Comparison of ENCODE assay signal across 11 mouse cellular contexts in genomic region chr7:74510676-74511075, GRCm38 (mm10). TPM values are rescaled to one million over a fixed set of nuclear protein-coding genes. Genes with fewer than 3 reads are reported as not detected.
DNase-seq lines count a peak whose midpoint lies in the region; ATAC-seq and TF ChIP-seq lines count a peak whose summit lies in the region.
"Had no signal": no experiment of that assay in that cellular context is flagged by ENCODE, and none has a peak within 500 bp of the region (broad histone marks: within the 10 kb centered on the region; RNA-seq: fewer than 3 reads in every experiment).

No protein-coding gene starts in this region.

- no peak overlapping the region for H3K4me2 ChIP-seq in forebrain, embryonic 15.5 days (replicated peaks)
- H3K4me2 ChIP-seq in hindbrain, postnatal 0 days (ENCODE audit: low read depth, low read length), result no peak overlapping the region
- H3K4me2 ChIP-seq: limb, embryonic 12.5 days had no signal

- 0 out of 2 replicates have a peak, but pooled peaks cover 3% of the 10 kb centered on the region for H3K4me1 ChIP-seq in forebrain, embryonic 15.5 days
- H3K4me1 ChIP-seq in forebrain, embryonic 10.5 days, result peaks cover 31% of the 10 kb centered on the region
- peaks cover 2% of the 10 kb centered on the region for H3K4me1 ChIP-seq in testis, adult 2 months (ENCODE audit: control insufficient read depth, insufficient read depth, low read length)
- no peaks in the 10 kb centered on the region for H3K4me1 ChIP-seq in hindbrain, postnatal 0 days (ENCODE audit: insufficient read depth, low read length)

- no peak for TF ChIP-seq CTCF in testis, adult 2 months (IDR thresholded peaks at IDR 0.05; ENCODE audit: control insufficient read depth, insufficient read depth, insufficient replicate concordance, low read depth, low read length)
- TF ChIP-seq CTCF in hindbrain, postnatal 0 days (IDR thresholded peaks at IDR 0.05; ENCODE audit: low read depth), result no peak

- H3K36me3 ChIP-seq in forebrain, embryonic 15.5 days, result no peaks in the 10 kb centered on the region
- H3K36me3 ChIP-seq in forebrain, embryonic 10.5 days (replicated peaks), result no peaks in the 10 kb centered on the region
- H3K36me3 ChIP-seq in testis, adult 2 months (ENCODE audit: control insufficient read depth, insufficient read depth, low read length), result no peaks in the 10 kb centered on the region
- no peaks in the 10 kb centered on the region for H3K36me3 ChIP-seq in hindbrain, postnatal 0 days (ENCODE audit: insufficient read depth, low read length)
- H3K36me3 ChIP-seq: limb, embryonic 12.5 days had no signal

- peaks cover 3% of the 10 kb centered on the region; the same call in 1 of the 2 replicates for H3K27me3 ChIP-seq in forebrain, embryonic 15.5 days
- peaks cover 57% of the 10 kb centered on the region for H3K27me3 ChIP-seq in forebrain, embryonic 10.5 days (ENCODE audit: poor library complexity, severe bottlenecking)
- H3K27me3 ChIP-seq in testis, adult 2 months (ENCODE audit: control insufficient read depth, insufficient read depth, low read length), result no peaks in the 10 kb centered on the region
- H3K27me3 ChIP-seq in hindbrain, postnatal 0 days (ENCODE audit: insufficient read depth, low read length), result no peaks in the 10 kb centered on the region
- H3K27me3 ChIP-seq: limb, embryonic 12.5 days had no signal

- no peak overlapping the region for H3K27ac ChIP-seq in forebrain, embryonic 15.5 days (replicated peaks)
- no peak overlapping the region for H3K27ac ChIP-seq in forebrain, embryonic 10.5 days
- peak overlapping the region; percentile 34; the same call in 1 of the 2 replicates for H3K27ac ChIP-seq in testis, adult 2 months (ENCODE audit: control insufficient read depth, insufficient read depth, low read depth, low read length)
- H3K27ac ChIP-seq in hindbrain, postnatal 0 days, result no peak overlapping the region
- H3K27ac ChIP-seq: limb, embryonic 12.5 days had no signal

- 79% methylated on average over 1 of the region's 1 CpGs for WGBS in forebrain, embryonic 15.5 days
- WGBS in forebrain, embryonic 10.5 days, result 83% methylated on average over 1 of the region's 1 CpGs
- 11% methylated on average over 1 of the region's 1 CpGs for WGBS in hindbrain, postnatal 0 days

- no peak overlapping the region for H3K9ac ChIP-seq in forebrain, embryonic 15.5 days (replicated peaks)
- no peak overlapping the region for H3K9ac ChIP-seq in hindbrain, postnatal 0 days (replicated peaks; ENCODE audit: low read length)
- H3K9ac ChIP-seq: limb, embryonic 12.5 days had no signal

- H3K4me3 ChIP-seq in forebrain, embryonic 15.5 days, result no peak overlapping the region
- no peak overlapping the region for H3K4me3 ChIP-seq in forebrain, embryonic 10.5 days
- H3K4me3 ChIP-seq in testis, adult 2 months (ENCODE audit: control insufficient read depth, low read depth, low read length), result no peak overlapping the region
- no peak overlapping the region for H3K4me3 ChIP-seq in hindbrain, postnatal 0 days (ENCODE audit: low read length)
- H3K4me3 ChIP-seq: limb, embryonic 12.5 days had no signal

- 0 out of 2 replicates have a peak, but pooled peaks have one; percentile 48 for ATAC-seq in forebrain, embryonic 15.5 days (replicated peaks)
- peak; percentile 70; the same call in 1 of the 2 replicates for ATAC-seq in hindbrain, postnatal 0 days

- no peaks in the 10 kb centered on the region for H3K9me3 ChIP-seq in forebrain, embryonic 15.5 days
- H3K9me3 ChIP-seq in forebrain, embryonic 10.5 days, result no peaks in the 10 kb centered on the region
- H3K9me3 ChIP-seq in hindbrain, postnatal 0 days (ENCODE audit: low read length), result no peaks in the 10 kb centered on the region
- H3K9me3 ChIP-seq: limb, embryonic 12.5 days had no signal

- no peak for DNase-seq in forebrain, embryonic 10.5 days (ENCODE audit: extremely low spot score, low spot score)
- DNase-seq in testis, postnatal 10 days (ENCODE audit: low spot score), result no peak
- DNase-seq in hindbrain, postnatal 0 days (ENCODE audit: low spot score), result peak; percentile 64
- no peak for DNase-seq in kidney, adult 11 months
- DNase-seq in right cerebral cortex, postnatal 4 days, result no peak
- no peak for DNase-seq in frontal cortex, postnatal 14 days (ENCODE audit: low spot score in 2 of 2)
- DNase-seq: cerebellum, postnatal 14 days; spleen, adult 18-20 months had no signal

- TF ChIP-seq POLR2A in testis, adult 2 months (IDR thresholded peaks at IDR 0.05; ENCODE audit: control insufficient read depth, low read depth, low read length), result no peak

RNA-seq across cellular contexts. Expression of gene Slco3a1, which starts 43.9 kb away (rescaled TPM):
- polyA plus RNA-seq in forebrain, embryonic 15.5 days (2015; fragmentation: Nextera tagmentation; extraction: Ambion mirVana), result 20.7 and 21.1 TPM in 2 replicates
- 4.9 and 5.2 TPM in 2 replicates for polyA plus RNA-seq in forebrain, embryonic 10.5 days (2016; fragmentation: Nextera tagmentation; extraction: Ambion mirVana)
- polyA plus RNA-seq in testis, adult 2 months (2012; rRNA removed), result 67.7 and 72.4 TPM in 2 replicates
- total RNA-seq in hindbrain, postnatal 0 days (2014; rRNA removed), result 17.9 and 20.7 TPM in 2 replicates
- 14.7 and 15.0 TPM in 2 replicates for polyA plus RNA-seq in hindbrain, postnatal 0 days (2015; fragmentation: Nextera tagmentation; extraction: Ambion mirVana)
